Mouse (Mus musculus) cortical plate, adult 2 months (tissue): ENCODE measurements around the gene Pabpn1l. TPM values are rescaled to one million over a fixed set of nuclear protein-coding genes. Genes with fewer than 3 reads are reported as not detected.

Source experiments
- H3K27ac ChIP-seq: fragments of 200-500 bp; 2 replicates; pipeline ENCODE4 v1.5.1; 2012; ENCODE audit warnings: low read length, control low read depth, inconsistent platforms; ENCODE audit not compliant: insufficient read depth
- H3K4me1 ChIP-seq: fragments of 200-500 bp; 2 replicates; pipeline ENCODE4 v1.6.1; 2011; ENCODE audit warnings: low read length; ENCODE audit not compliant: control insufficient read depth, insufficient read depth
- H3K4me3 ChIP-seq: fragments of 200-500 bp; 2 replicates; pipeline ENCODE4 v1.5.1; 2011; ENCODE audit warnings: mild to moderate bottlenecking, low read length, control low read depth; ENCODE audit not compliant: insufficient read depth
- CTCF ChIP-seq: fragments of 200-500 bp; IDR thresholded peaks from 2 replicates; pipeline ENCODE4 v1.5.1; 2011; ENCODE audit warnings: mild to moderate bottlenecking, control low read depth, low read length; ENCODE audit not compliant: insufficient read depth; ENCODE audit errors: extremely low read depth
- POLR2A ChIP-seq: fragments of 200-500 bp; IDR thresholded peaks from 2 replicates; pipeline ENCODE4 v1.6.1; 2011; ENCODE audit warnings: mild to moderate bottlenecking, low read length, control low read depth; ENCODE audit not compliant: insufficient read depth; ENCODE audit errors: extremely low read depth
- polyA plus RNA-seq: library from polyadenylated mRNA; depleted of rRNA; stranded (reverse); fragments of >200 nt; gene quantifications from 2 replicates; pipeline ENCODE4 v1.2.3, GENCODE M21; 2012; rRNA removed

Gene Pabpn1l
- polyA plus RNA-seq, 1 experiment = not detected

GRCm38 (mm10) chr8:122572751-122573150 is 49.8 kb downstream of the Pabpn1l start:
- Histone ChIP-seq H3K4me3 (no peak overlapping the region), H3K4me1 (no peaks in the 10 kb centered on the region), H3K27ac (no peak overlapping the region)
- no peak for TF ChIP-seq CTCF
- TF ChIP-seq POLR2A = no peak

- TF ChIP-seq CTCF (no peak), POLR2A (no peak)
- no peak overlapping the region for H3K27ac ChIP-seq
- H3K4me3 ChIP-seq = no peak overlapping the region
- H3K4me1 ChIP-seq = peaks cover 2% of the 10 kb centered on the region; the same call in 1 of the 2 replicates
These were observed 50.7 kb downstream of the Pabpn1l start for GRCm38 (mm10) chr8:122571750-122572267.

GRCm38 (mm10) chr8:122571153-122571552 is 51.4 kb downstream of the Pabpn1l start:
- no peak overlapping the region for H3K4me3 ChIP-seq
- no peak overlapping the region for H3K27ac ChIP-seq
- no peak for TF ChIP-seq CTCF
- TF ChIP-seq POLR2A = no peak
- H3K4me1 ChIP-seq = peaks cover 2% of the 10 kb centered on the region; the same call in 1 of the 2 replicates

- TF ChIP-seq POLR2A (no peak), CTCF (no peak)
- no peak overlapping the region for H3K27ac ChIP-seq
- peaks cover 2% of the 10 kb centered on the region; the same call in 1 of the 2 replicates for H3K4me1 ChIP-seq
- no peak overlapping the region for H3K4me3 ChIP-seq
These were observed 52.5 kb downstream of the Pabpn1l start for GRCm38 (mm10) chr8:122569996-122570395.

Other genes starting within 250 kb of the Pabpn1l start
- gene Zc3h18, start 246.1 kb downstream of the Pabpn1l start, polyA plus RNA-seq = 33.0 and 33.6 TPM in 2 replicates
- gene Il17c, start 200.7 kb downstream of the Pabpn1l start, polyA plus RNA-seq = 0.21 and 0.36 TPM in 2 replicates
- gene Cyba, start 189.8 kb downstream of the Pabpn1l start, polyA plus RNA-seq = 19.3 and 19.8 TPM in 2 replicates
- gene Mvd, start 179.3 kb downstream of the Pabpn1l start, polyA plus RNA-seq = 36.6 and 42.7 TPM in 2 replicates
- gene Snai3, start 162.0 kb downstream of the Pabpn1l start, polyA plus RNA-seq = 0.93 and 1.2 TPM in 2 replicates
- 68.2 and 76.8 TPM in 2 replicates for gene Rnf166, start 146.7 kb downstream of the Pabpn1l start, polyA plus RNA-seq
- 43.5 and 43.6 TPM in 2 replicates for gene Ctu2, start 146.6 kb downstream of the Pabpn1l start, polyA plus RNA-seq
- 7.6 and 7.7 TPM in 2 replicates for gene Piezo1, start 71.4 kb downstream of the Pabpn1l start, polyA plus RNA-seq
- 2.8 and 3.2 TPM in 2 replicates for gene Cdt1, start 54.7 kb downstream of the Pabpn1l start, polyA plus RNA-seq
- 60.1 and 61.0 TPM in 2 replicates for gene Aprt, start 45.8 kb downstream of the Pabpn1l start, polyA plus RNA-seq
- gene Galns, start 11.3 kb downstream of the Pabpn1l start, polyA plus RNA-seq = 7.2 and 8.8 TPM in 2 replicates
- gene Trappc2l, start 11.1 kb downstream of the Pabpn1l start, polyA plus RNA-seq = 133 and 157 TPM in 2 replicates
- gene Cbfa2t3, start 76.4 kb upstream of the Pabpn1l start, polyA plus RNA-seq = 8.6 and 9.1 TPM in 2 replicates
- 21.8 and 23.0 TPM in 2 replicates for gene Acsf3, start 152.7 kb upstream of the Pabpn1l start, polyA plus RNA-seq
- gene Cdh15, start 225.2 kb upstream of the Pabpn1l start, polyA plus RNA-seq = 1.1 and 1.2 TPM in 2 replicates